Mouse (Mus musculus): Measurements from ENCODE around the gene Krtap10-4. TPM values are rescaled to one million over a fixed set of nuclear protein-coding genes. Genes with fewer than 3 reads are reported as not detected.
"Not testable (repeated sequence)": the region's sequence is repeated elsewhere in the genome, so short reads cannot be mapped to it uniquely, and the experiment has no call there.

Krtap10-4 gene
- total and polyA plus RNA-seq, 2 experiments: not detected

GRCm38 (mm10) chr10:77798921-77799508 is 27.9 kb downstream of the Krtap10-4 start, which contains the start of gene Gm19668:
Gene Gm19668, minus strand, starts transcription at chr10:77799133.
- 80% methylated on average over 8 of the region's 8 CpGs for WGBS
- Histone ChIP-seq H3K79me2 (ENCODE audit: control insufficient read depth, insufficient read depth, low read length) (no peaks in the 10 kb centered on the region), H3K36me3 (ENCODE audit: control insufficient read depth, insufficient read depth, low read length) (no peaks in the 10 kb centered on the region), H3K27me3 (ENCODE audit: control insufficient read depth, insufficient read depth, low read length) (no peaks in the 10 kb centered on the region), H3K4me3 (ENCODE audit: insufficient read depth, low read depth, low read length) (no peak within 1 kb of the TSS), H3K27ac (replicated peaks; ENCODE audit: insufficient read depth, low read depth, low read length) (no peak within 1 kb of the TSS), H3K4me1 (ENCODE audit: control insufficient read depth, insufficient read depth, low read length) (no peaks in the 10 kb centered on the region), H3K9ac (ENCODE audit: low read depth, low read length) (no peak within 1 kb of the TSS)
- TF ChIP-seq CTCF (IDR thresholded peaks at IDR 0.05; ENCODE audit: low read depth, low read length): no peak
- no peak for TF ChIP-seq POLR2A (IDR thresholded peaks at IDR 0.05; ENCODE audit: extremely low read depth, insufficient read depth, low read length)
- DNase-seq (ENCODE audit: extremely low read depth, low read depth, low spot score): no peak

- H3K36me3 ChIP-seq (ENCODE audit: control insufficient read depth, insufficient read depth, low read length); H3K27ac ChIP-seq (replicated peaks; ENCODE audit: insufficient read depth, low read depth, low read length); H3K9ac ChIP-seq (ENCODE audit: low read depth, low read length); H3K79me2 ChIP-seq (ENCODE audit: control insufficient read depth, insufficient read depth, low read length); DNase-seq (ENCODE audit: extremely low read depth, low read depth, low spot score); H3K4me1 ChIP-seq (ENCODE audit: control insufficient read depth, insufficient read depth, low read length); H3K27me3 ChIP-seq (ENCODE audit: control insufficient read depth, insufficient read depth, low read length); H3K4me3 ChIP-seq (ENCODE audit: insufficient read depth, low read depth, low read length): not testable (repeated sequence)
- WGBS: 69% methylated on average over 3 of the region's 3 CpGs
These were observed 28.6 kb downstream of the Krtap10-4 start for GRCm38 (mm10) chr10:77798164-77798920.

- H3K36me3 ChIP-seq (ENCODE audit: control insufficient read depth, insufficient read depth, low read length): no peaks in the 10 kb centered on the region
- no peak overlapping the region for H3K4me3 ChIP-seq (ENCODE audit: insufficient read depth, low read depth, low read length)
- no peaks in the 10 kb centered on the region for H3K79me2 ChIP-seq (ENCODE audit: control insufficient read depth, insufficient read depth, low read length)
- no peak overlapping the region for H3K27ac ChIP-seq (replicated peaks; ENCODE audit: insufficient read depth, low read depth, low read length)
- H3K4me1 ChIP-seq (ENCODE audit: control insufficient read depth, insufficient read depth, low read length): no peaks in the 10 kb centered on the region
- no peak for DNase-seq (ENCODE audit: extremely low read depth, low read depth, low spot score)
- H3K9ac ChIP-seq (ENCODE audit: low read depth, low read length): no peak overlapping the region
- H3K27me3 ChIP-seq (ENCODE audit: control insufficient read depth, insufficient read depth, low read length): no peaks in the 10 kb centered on the region
- TF ChIP-seq CTCF (IDR thresholded peaks at IDR 0.05; ENCODE audit: low read depth, low read length): no peak
- TF ChIP-seq POLR2A (IDR thresholded peaks at IDR 0.05; ENCODE audit: extremely low read depth, insufficient read depth, low read length): no peak
- WGBS: 35% methylated on average over 3 of the region's 3 CpGs
These were observed 29.2 kb downstream of the Krtap10-4 start for GRCm38 (mm10) chr10:77797677-77798076.

- 51% methylated on average over 2 of the region's 2 CpGs for WGBS
- no peak within 1 kb of the TSS for H3K27ac ChIP-seq (replicated peaks; ENCODE audit: insufficient read depth, low read depth, low read length)
- no peaks in the 10 kb centered on the region for H3K27me3 ChIP-seq (ENCODE audit: control insufficient read depth, insufficient read depth, low read length)
- H3K36me3 ChIP-seq (ENCODE audit: control insufficient read depth, insufficient read depth, low read length): no peaks in the 10 kb centered on the region
- no peak within 1 kb of the TSS for H3K4me3 ChIP-seq (ENCODE audit: insufficient read depth, low read depth, low read length)
- H3K79me2 ChIP-seq (ENCODE audit: control insufficient read depth, insufficient read depth, low read length): no peaks in the 10 kb centered on the region
- no peak for DNase-seq (ENCODE audit: extremely low read depth, low read depth, low spot score)
- TF ChIP-seq POLR2A (IDR thresholded peaks at IDR 0.05; ENCODE audit: extremely low read depth, insufficient read depth, low read length) (no peak), CTCF (IDR thresholded peaks at IDR 0.05; ENCODE audit: low read depth, low read length) (no peak)
- H3K4me1 ChIP-seq (ENCODE audit: control insufficient read depth, insufficient read depth, low read length): no peaks in the 10 kb centered on the region
- no peak within 1 kb of the TSS for H3K9ac ChIP-seq (ENCODE audit: low read depth, low read length)
These were observed 31.9 kb downstream of the Krtap10-4 start, which contains the start of gene Gm9639 for GRCm38 (mm10) chr10:77794976-77795375. Gene Gm9639, minus strand, starts transcription at chr10:77795076.

GRCm38 (mm10) chr10:77788621-77789020 is 38.3 kb downstream of the Krtap10-4 start:
- no peak overlapping the region for H3K27ac ChIP-seq (replicated peaks; ENCODE audit: insufficient read depth, low read depth, low read length)
- 75% methylated on average over 2 of the region's 2 CpGs for WGBS
- TF ChIP-seq CTCF (IDR thresholded peaks at IDR 0.05; ENCODE audit: low read depth, low read length) (no peak), POLR2A (IDR thresholded peaks at IDR 0.05; ENCODE audit: extremely low read depth, insufficient read depth, low read length) (no peak)
- no peaks in the 10 kb centered on the region for H3K4me1 ChIP-seq (ENCODE audit: control insufficient read depth, insufficient read depth, low read length)
- no peak overlapping the region for H3K4me3 ChIP-seq (ENCODE audit: insufficient read depth, low read depth, low read length)
- H3K27me3 ChIP-seq (ENCODE audit: control insufficient read depth, insufficient read depth, low read length): no peaks in the 10 kb centered on the region
- H3K79me2 ChIP-seq (ENCODE audit: control insufficient read depth, insufficient read depth, low read length): no peaks in the 10 kb centered on the region
- H3K9ac ChIP-seq (ENCODE audit: low read depth, low read length): no peak overlapping the region
- H3K36me3 ChIP-seq (ENCODE audit: control insufficient read depth, insufficient read depth, low read length): no peaks in the 10 kb centered on the region
- DNase-seq (ENCODE audit: extremely low read depth, low read depth, low spot score): no peak

GRCm38 (mm10) chr10:77787876-77788275 is 39.0 kb downstream of the Krtap10-4 start, which contains the start of gene Gm7137:
Gene Gm7137, minus strand, starts transcription at chr10:77788200.
- not testable (repeated sequence) for DNase-seq (ENCODE audit: extremely low read depth, low read depth, low spot score); H3K36me3 ChIP-seq (ENCODE audit: control insufficient read depth, insufficient read depth, low read length); H3K4me1 ChIP-seq (ENCODE audit: control insufficient read depth, insufficient read depth, low read length); H3K9ac ChIP-seq (ENCODE audit: low read depth, low read length); H3K27ac ChIP-seq (replicated peaks; ENCODE audit: insufficient read depth, low read depth, low read length); H3K4me3 ChIP-seq (ENCODE audit: insufficient read depth, low read depth, low read length); H3K79me2 ChIP-seq (ENCODE audit: control insufficient read depth, insufficient read depth, low read length); H3K27me3 ChIP-seq (ENCODE audit: control insufficient read depth, insufficient read depth, low read length)
- 36% methylated on average over 1 of the region's 1 CpGs for WGBS

GRCm38 (mm10) chr10:77783396-77783795 is 43.5 kb downstream of the Krtap10-4 start:
- not testable (repeated sequence) for H3K79me2 ChIP-seq (ENCODE audit: control insufficient read depth, insufficient read depth, low read length); H3K4me3 ChIP-seq (ENCODE audit: insufficient read depth, low read depth, low read length); DNase-seq (ENCODE audit: extremely low read depth, low read depth, low spot score); H3K36me3 ChIP-seq (ENCODE audit: control insufficient read depth, insufficient read depth, low read length); H3K4me1 ChIP-seq (ENCODE audit: control insufficient read depth, insufficient read depth, low read length); H3K27me3 ChIP-seq (ENCODE audit: control insufficient read depth, insufficient read depth, low read length); H3K27ac ChIP-seq (replicated peaks; ENCODE audit: insufficient read depth, low read depth, low read length); H3K9ac ChIP-seq (ENCODE audit: low read depth, low read length)
- WGBS: 98% methylated on average over 3 of the region's 3 CpGs

- not testable (repeated sequence) for H3K27me3 ChIP-seq (ENCODE audit: control insufficient read depth, insufficient read depth, low read length); DNase-seq (ENCODE audit: extremely low read depth, low read depth, low spot score); H3K4me1 ChIP-seq (ENCODE audit: control insufficient read depth, insufficient read depth, low read length); H3K79me2 ChIP-seq (ENCODE audit: control insufficient read depth, insufficient read depth, low read length); H3K36me3 ChIP-seq (ENCODE audit: control insufficient read depth, insufficient read depth, low read length); H3K4me3 ChIP-seq (ENCODE audit: insufficient read depth, low read depth, low read length); H3K27ac ChIP-seq (replicated peaks; ENCODE audit: insufficient read depth, low read depth, low read length); H3K9ac ChIP-seq (ENCODE audit: low read depth, low read length)
- WGBS: 50% methylated on average over 1 of the region's 1 CpGs
These were observed 44.5 kb downstream of the Krtap10-4 start, which contains the start of gene Gm3250 for GRCm38 (mm10) chr10:77782442-77782841. Gene Gm3250, minus strand, starts transcription at chr10:77782542.
